Mouse (Mus musculus) limb, embryonic 11.5 days (tissue): Measurements from ENCODE around the gene Fnip1. TPM values are rescaled to one million over a fixed set of nuclear protein-coding genes. Genes with fewer than 3 reads are reported as not detected.

Experiments
- ATAC-seq: fragments of 200-750 bp; cut with Nextera tagmentation; 2 replicates; pipeline ENCODE4 v1.8.0; 2017; ENCODE audit warnings: low read depth; ENCODE audit not compliant: insufficient number of reproducible peaks, low FRiP score, low TSS enrichment
- DNase-seq: peaks from one replicate; pipeline ENCODE4 v3.0.0-alpha.2; 2015; ENCODE audit warnings: low spot score
- H3K27ac ChIP-seq: fragments of 300-500 bp; sonication (generic); replicated peaks from 2 replicates; pipeline ENCODE4 v1.5.1; 2014; ENCODE audit warnings: low read depth, mild to moderate bottlenecking, low read length
- H3K27me3 ChIP-seq: fragments of 300-500 bp; sonication (generic); 2 replicates; pipeline ENCODE4 v1.6.1; 2014; ENCODE audit warnings: mild to moderate bottlenecking, low read length, mixed read lengths; ENCODE audit not compliant: control insufficient read depth, insufficient read depth
- H3K36me3 ChIP-seq: fragments of 300-500 bp; sonication (generic); 2 replicates; pipeline ENCODE4 v1.6.1; 2014; ENCODE audit warnings: mild to moderate bottlenecking, low read length, moderate library complexity, mixed read lengths; ENCODE audit not compliant: control insufficient read depth, insufficient read depth
- H3K4me1 ChIP-seq: fragments of 300-500 bp; sonication (generic); 2 replicates; pipeline ENCODE4 v1.6.1; 2014; ENCODE audit warnings: low read length, mixed read lengths; ENCODE audit not compliant: control insufficient read depth, insufficient read depth
- H3K4me2 ChIP-seq: fragments of 300-500 bp; sonication (generic); 2 replicates; pipeline ENCODE4 v1.6.1; 2014; ENCODE audit warnings: low read depth, mild to moderate bottlenecking, moderate library complexity; ENCODE audit not compliant: severe bottlenecking
- H3K4me3 ChIP-seq: fragments of 300-500 bp; sonication (generic); 2 replicates; pipeline ENCODE4 v1.5.1; 2014; ENCODE audit warnings: low read depth, low read length
- H3K9ac ChIP-seq: fragments of 300-500 bp; sonication (generic); 2 replicates; pipeline ENCODE4 v1.6.1; 2014; ENCODE audit warnings: mild to moderate bottlenecking, low read length
- H3K9me3 ChIP-seq: fragments of 300-500 bp; sonication (generic); 2 replicates; pipeline ENCODE4 v1.6.1; 2016; ENCODE audit warnings: low read length; ENCODE audit not compliant: control insufficient read depth
- WGBS: fragments of 180-500 bp; shearing (Covaris S2); extraction: QIAGEN DNeasy Blood & Tissue Kit; methylation state at CpG from one replicate; pipeline ENCODE4 v1.1.7; 2014; 5-methylcytosine and 5-hydroxymethylcytosine counted together
- polyA plus RNA-seq: library from polyadenylated mRNA; unstranded; fragments of >200 nt; fragmentation: Nextera tagmentation; extraction: Ambion mirVana; gene quantifications from 2 replicates; pipeline ENCODE4 v1.2.1, GENCODE M21; 2014

Fnip1 gene
- polyA plus RNA-seq, 1 experiment from 2014 or later: 13.6 TPM

- no peaks in the 10 kb centered on the region for H3K27me3 ChIP-seq
- no peak overlapping the region for H3K27ac ChIP-seq
- WGBS: 96% methylated on average over 4 of the region's 4 CpGs
- H3K4me2 ChIP-seq: no peak overlapping the region
- H3K4me3 ChIP-seq: no peak overlapping the region
- DNase-seq (no peak), ATAC-seq (no peak)
- no peaks in the 10 kb centered on the region for H3K4me1 ChIP-seq
- no peaks in the 10 kb centered on the region for H3K9me3 ChIP-seq
- H3K9ac ChIP-seq: no peak overlapping the region
- no peaks in the 10 kb centered on the region; the same call in 1 of the 2 replicates for H3K36me3 ChIP-seq
These were observed 34.2 kb downstream of the Fnip1 start for GRCm38 (mm10) chr11:54472231-54472630.

- ATAC-seq (no peak), DNase-seq (no peak)
- Histone ChIP-seq H3K4me3 (no peak overlapping the region), H3K4me2 (no peak overlapping the region), H3K9ac (no peak overlapping the region), H3K27me3 (no peaks in the 10 kb centered on the region), H3K4me1 (no peaks in the 10 kb centered on the region), H3K36me3 (no peaks in the 10 kb centered on the region), H3K27ac (no peak overlapping the region), H3K9me3 (no peaks in the 10 kb centered on the region)
- WGBS: 90% methylated on average over 1 of the region's 1 CpGs
These were observed 40.4 kb downstream of the Fnip1 start for GRCm38 (mm10) chr11:54478414-54478813.

GRCm38 (mm10) chr11:54486041-54486440 is 48.0 kb downstream of the Fnip1 start:
- Histone ChIP-seq H3K4me1 (no peaks in the 10 kb centered on the region), H3K9me3 (no peaks in the 10 kb centered on the region), H3K4me3 (no peak overlapping the region), H3K36me3 (no peaks in the 10 kb centered on the region), H3K27me3 (no peaks in the 10 kb centered on the region), H3K4me2 (no peak overlapping the region), H3K9ac (no peak overlapping the region), H3K27ac (no peak overlapping the region)
- ATAC-seq: no peak
- WGBS: 84% methylated on average over 3 of the region's 3 CpGs
- no peak for DNase-seq

GRCm38 (mm10) chr11:54491946-54492558 is 54.1 kb downstream of the Fnip1 start:
- no peak overlapping the region for H3K4me2 ChIP-seq
- DNase-seq (no peak), ATAC-seq (no peak)
- no peaks in the 10 kb centered on the region for H3K27me3 ChIP-seq
- no peak overlapping the region for H3K9ac ChIP-seq
- H3K36me3 ChIP-seq: 0 out of 2 replicates have a peak, but pooled peaks cover 2% of the 10 kb centered on the region
- 95% methylated on average over 1 of the region's 1 CpGs for WGBS
- H3K4me3 ChIP-seq: no peak overlapping the region
- no peak overlapping the region for H3K27ac ChIP-seq
- no peaks in the 10 kb centered on the region for H3K4me1 ChIP-seq
- no peaks in the 10 kb centered on the region for H3K9me3 ChIP-seq

- H3K9me3 ChIP-seq: no peaks in the 10 kb centered on the region
- no peak overlapping the region for H3K4me2 ChIP-seq
- 91% methylated on average over 4 of the region's 4 CpGs for WGBS
- no peaks in the 10 kb centered on the region for H3K27me3 ChIP-seq
- H3K27ac ChIP-seq: no peak overlapping the region
- H3K9ac ChIP-seq: no peak overlapping the region
- H3K36me3 ChIP-seq: 0 out of 2 replicates have a peak, but pooled peaks cover 2% of the 10 kb centered on the region
- H3K4me1 ChIP-seq: no peaks in the 10 kb centered on the region
- no peak for DNase-seq
- no peak overlapping the region for H3K4me3 ChIP-seq
- ATAC-seq: no peak
These were observed 54.6 kb downstream of the Fnip1 start for GRCm38 (mm10) chr11:54492559-54492958.

GRCm38 (mm10) chr11:54499838-54500237 is 61.8 kb downstream of the Fnip1 start:
- H3K27ac ChIP-seq: no peak overlapping the region
- ATAC-seq: no peak
- peaks cover 2% of the 10 kb centered on the region; the same call in 1 of the 2 replicates for H3K36me3 ChIP-seq
- no peaks in the 10 kb centered on the region for H3K27me3 ChIP-seq
- no peak overlapping the region for H3K9ac ChIP-seq
- H3K4me2 ChIP-seq: no peak overlapping the region
- H3K4me3 ChIP-seq: no peak overlapping the region
- DNase-seq: no peak
- H3K4me1 ChIP-seq: no peaks in the 10 kb centered on the region
- H3K9me3 ChIP-seq: no peaks in the 10 kb centered on the region
- 88% methylated on average over 5 of the region's 5 CpGs for WGBS

GRCm38 (mm10) chr11:54502546-54503245 is 64.7 kb downstream of the Fnip1 start:
- no peak for DNase-seq
- Histone ChIP-seq H3K27ac (no peak overlapping the region), H3K4me1 (no peaks in the 10 kb centered on the region), H3K9me3 (no peaks in the 10 kb centered on the region), H3K9ac (no peak overlapping the region), H3K36me3 (peaks cover 2% of the 10 kb centered on the region; the same call in 1 of the 2 replicates), H3K4me3 (no peak overlapping the region), H3K27me3 (no peaks in the 10 kb centered on the region), H3K4me2 (no peak overlapping the region)
- ATAC-seq: no peak
- WGBS: 93% methylated on average over 4 of the region's 4 CpGs

GRCm38 (mm10) chr11:54513584-54513983 is 75.6 kb downstream of the Fnip1 start:
- Histone ChIP-seq H3K4me3 (no peak overlapping the region), H3K27me3 (no peaks in the 10 kb centered on the region), H3K27ac (no peak overlapping the region), H3K4me2 (no peak overlapping the region), H3K36me3 (peaks cover 3% of the 10 kb centered on the region; the same call in 1 of the 2 replicates), H3K9ac (no peak overlapping the region), H3K4me1 (no peaks in the 10 kb centered on the region), H3K9me3 (no peaks in the 10 kb centered on the region)
- no peak for ATAC-seq
- no peak for DNase-seq
